Mouse (Mus musculus) megakaryocyte, embryonic 14.5 days (primary cell): ENCODE results near the gene Zfp36l2. TPM values are rescaled to one million over a fixed set of nuclear protein-coding genes. Genes with fewer than 3 reads are reported as not detected.

Source experiments
- H3K27me3 ChIP-seq: replicated peaks from 2 replicates; pipeline ENCODE3; 2012; ENCODE audit warnings: inconsistent platforms
- H3K36me3 ChIP-seq: replicated peaks from 2 replicates; pipeline ENCODE3; 2012; ENCODE audit warnings: low read length, inconsistent platforms, mixed read lengths
- H3K4me1 ChIP-seq: 2 replicates; pipeline ENCODE4 v1.6.1; 2012; ENCODE audit warnings: inconsistent platforms
- H3K4me3 ChIP-seq: replicated peaks from 2 replicates; pipeline ENCODE3; 2012; ENCODE audit warnings: moderate library complexity, mild to moderate bottlenecking, inconsistent platforms
- H3K9me3 ChIP-seq: 2 replicates; pipeline ENCODE4 v1.6.1; 2012; ENCODE audit warnings: inconsistent platforms
- FLI1 ChIP-seq: IDR thresholded peaks from 2 replicates; pipeline ENCODE4 v1.6.1; 2012; ENCODE audit warnings: low read length, inconsistent platforms, mixed read lengths
- GATA1 ChIP-seq: IDR thresholded peaks from 3 replicates; pipeline ENCODE4 v1.6.1; 2012; ENCODE audit warnings: mixed read lengths, low read length, inconsistent platforms, borderline replicate concordance
- polyA plus RNA-seq: library from polyadenylated mRNA; stranded (reverse); fragments of >175 nt; gene quantifications from 2 replicates; pipeline ENCODE4 v1.2.3, GENCODE M21; 2012; ENCODE audit warnings: low replicate concordance; ENCODE audit not compliant: insufficient read depth

The Zfp36l2 gene
- polyA plus RNA-seq, 1 experiment, result 174 TPM

- peaks cover 53% of the 10 kb centered on the region for H3K36me3 ChIP-seq
- H3K4me1 ChIP-seq, result peaks cover 55% of the 10 kb centered on the region
- no peaks in the 10 kb centered on the region for H3K27me3 ChIP-seq
- no peaks in the 10 kb centered on the region for H3K9me3 ChIP-seq
- TF ChIP-seq FLI1 (no peak), GATA1 (no peak)
- peak overlapping the region; percentile 99 for H3K4me3 ChIP-seq
These were observed 1.1 kb downstream of the Zfp36l2 start for GRCm38 (mm10) chr17:84186451-84187202.

DNA sequence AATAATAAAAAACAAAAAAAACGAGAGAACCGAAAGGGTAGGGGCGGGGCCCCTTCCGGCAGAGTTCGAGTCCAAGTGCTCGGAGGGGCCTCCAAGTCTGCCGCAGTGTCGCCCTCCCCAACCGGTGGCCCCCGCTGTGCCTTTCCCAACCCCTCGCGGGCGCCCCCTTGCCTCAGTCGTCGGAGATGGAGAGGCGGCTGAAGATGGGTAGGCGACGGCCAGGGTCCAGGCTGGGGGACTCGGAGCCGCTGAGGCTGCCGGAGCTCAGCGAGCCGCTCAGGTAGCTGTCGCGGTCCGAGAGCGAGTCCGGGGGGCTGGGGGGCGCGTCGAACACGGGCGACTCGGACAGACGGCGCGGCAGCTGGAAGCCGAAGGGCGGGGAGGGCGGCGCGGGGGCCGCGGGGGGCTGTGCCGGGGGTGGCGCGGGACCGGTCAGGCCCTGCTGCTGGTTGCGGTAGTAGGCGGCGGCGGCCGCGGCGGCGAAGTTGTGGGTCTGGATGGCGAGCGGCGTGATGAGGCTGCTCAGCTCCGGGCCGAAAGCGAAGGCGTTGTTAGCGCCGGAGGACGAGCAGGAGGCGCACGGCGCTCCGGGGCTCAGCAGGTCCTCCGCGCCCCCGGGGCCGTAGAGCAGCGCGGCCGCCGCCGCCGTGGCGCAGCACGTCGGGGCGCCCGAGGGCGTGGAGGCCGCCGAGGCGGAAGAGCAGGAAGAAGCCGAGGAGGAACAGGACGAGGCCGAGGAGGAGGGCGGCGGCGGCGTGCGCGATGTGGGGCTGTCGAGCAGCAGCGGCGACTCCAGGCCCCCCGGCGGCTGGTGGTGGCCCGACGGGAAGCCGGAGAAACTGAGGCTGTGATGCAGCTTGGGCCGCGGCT is 1.9 kb downstream of the Zfp36l2 start:
- peaks cover 56% of the 10 kb centered on the region for H3K4me1 ChIP-seq
- no peaks in the 10 kb centered on the region for H3K27me3 ChIP-seq
- no peaks in the 10 kb centered on the region for H3K9me3 ChIP-seq
- TF ChIP-seq GATA1, result no peak
- no peak for TF ChIP-seq FLI1
- peak overlapping the region; percentile 99 for H3K4me3 ChIP-seq
- H3K36me3 ChIP-seq, result peaks cover 47% of the 10 kb centered on the region

DNA sequence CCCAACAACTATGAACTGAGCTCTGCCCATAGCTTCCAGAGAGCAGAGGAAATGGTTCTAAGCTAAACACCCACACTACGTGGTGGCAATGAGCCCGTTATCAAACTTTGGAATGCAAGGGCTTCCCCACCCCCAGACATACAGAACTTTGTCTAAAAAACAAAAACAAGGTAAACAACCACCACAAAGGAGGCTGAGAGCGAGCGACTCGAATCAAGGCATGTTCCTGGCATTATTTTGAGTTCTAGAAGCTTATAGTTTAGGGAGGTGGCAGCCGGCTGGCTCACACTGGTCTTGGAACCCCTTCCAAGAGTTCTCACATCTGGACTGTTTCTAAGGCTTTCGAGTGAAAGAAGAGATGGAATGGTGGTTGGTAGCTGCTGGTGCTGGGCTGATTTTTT is 2.7 kb downstream of the Zfp36l2 start:
- peaks cover 42% of the 10 kb centered on the region for H3K36me3 ChIP-seq
- peaks cover 56% of the 10 kb centered on the region for H3K4me1 ChIP-seq
- TF ChIP-seq GATA1 (no peak), FLI1 (no peak)
- H3K9me3 ChIP-seq, result no peaks in the 10 kb centered on the region
- no peaks in the 10 kb centered on the region for H3K27me3 ChIP-seq
- H3K4me3 ChIP-seq, result peak overlapping the region; percentile 99

DNA sequence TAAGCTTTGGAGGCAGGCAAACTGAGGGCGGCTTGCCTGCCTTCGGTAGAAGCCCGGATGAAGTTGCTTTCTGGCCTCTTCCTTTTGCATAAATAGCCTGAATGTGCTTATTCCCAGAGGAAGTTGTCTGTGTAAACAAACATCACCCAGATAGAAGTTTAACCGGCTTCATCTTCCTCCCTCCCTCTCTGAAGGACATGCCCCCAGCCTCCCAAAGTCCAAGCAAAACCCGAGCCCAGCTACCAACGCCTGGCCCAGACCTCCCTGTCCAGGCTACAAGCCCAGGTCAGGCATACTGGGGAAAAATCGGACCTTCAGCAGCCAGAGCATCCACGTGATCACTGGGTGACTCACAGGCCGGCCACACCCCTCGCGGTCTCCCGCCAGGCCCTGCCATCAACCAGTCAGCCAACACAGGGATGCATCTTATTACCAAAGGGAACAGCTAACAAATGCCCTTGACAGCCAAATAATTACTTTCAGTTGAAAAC is 4.4 kb downstream of the Zfp36l2 start:
- TF ChIP-seq GATA1 (no peak), FLI1 (no peak)
- Histone ChIP-seq H3K4me1 (peaks cover 56% of the 10 kb centered on the region), H3K4me3 (peak overlapping the region; percentile 95), H3K36me3 (peaks cover 49% of the 10 kb centered on the region), H3K9me3 (no peaks in the 10 kb centered on the region), H3K27me3 (no peaks in the 10 kb centered on the region)

DNA sequence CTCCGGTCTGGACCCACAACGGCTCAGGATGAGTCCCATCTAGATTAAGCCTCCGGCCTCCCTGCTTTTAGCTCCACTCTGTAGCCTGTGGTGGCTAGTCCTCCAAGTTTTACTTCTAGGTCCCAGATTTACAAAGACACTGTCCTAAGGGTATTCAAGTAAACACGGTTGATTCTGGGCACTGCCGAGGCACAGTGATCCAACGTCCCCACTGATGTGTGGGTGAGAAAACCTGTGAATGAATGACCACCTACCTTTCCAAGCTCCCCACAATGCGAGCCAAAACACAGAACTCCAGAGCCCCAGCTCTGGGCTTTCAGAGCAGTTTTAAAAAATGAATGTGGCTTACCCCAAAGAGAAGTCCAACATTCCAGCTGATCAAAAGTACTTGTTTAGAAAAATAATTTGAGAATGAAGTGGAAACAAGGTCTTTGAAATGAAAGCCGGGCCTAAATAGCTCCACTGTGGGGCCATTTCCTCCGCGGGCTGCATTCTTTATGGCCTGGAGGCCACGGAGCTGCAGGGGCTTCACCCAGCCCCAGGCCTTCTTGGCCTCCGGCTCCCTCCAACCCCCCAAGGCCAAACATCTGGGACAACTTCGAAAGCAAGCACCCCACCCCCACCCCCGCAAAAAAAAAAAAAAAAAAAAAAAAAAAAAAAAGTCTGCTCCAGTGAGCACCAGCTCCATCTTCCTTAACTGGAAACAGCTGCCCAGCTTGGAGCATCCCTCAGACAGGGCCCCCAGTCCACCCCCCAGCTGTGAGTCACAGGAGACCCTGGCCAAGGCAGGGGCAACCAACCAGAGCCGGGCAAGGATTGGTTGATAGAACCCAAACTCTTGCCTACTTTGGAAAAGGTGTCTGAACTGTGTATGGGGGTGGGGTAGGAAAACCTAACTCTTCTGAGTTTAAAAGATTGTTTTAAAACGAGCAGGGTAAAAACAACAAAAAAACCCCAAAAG is 5.2 kb downstream of the Zfp36l2 start:
- H3K4me1 ChIP-seq, result peaks cover 60% of the 10 kb centered on the region
- no peaks in the 10 kb centered on the region for H3K9me3 ChIP-seq
- peaks cover 53% of the 10 kb centered on the region for H3K36me3 ChIP-seq
- TF ChIP-seq GATA1 (no peak), FLI1 (no peak)
- no peaks in the 10 kb centered on the region for H3K27me3 ChIP-seq
- peak overlapping the region; percentile 95 for H3K4me3 ChIP-seq

DNA sequence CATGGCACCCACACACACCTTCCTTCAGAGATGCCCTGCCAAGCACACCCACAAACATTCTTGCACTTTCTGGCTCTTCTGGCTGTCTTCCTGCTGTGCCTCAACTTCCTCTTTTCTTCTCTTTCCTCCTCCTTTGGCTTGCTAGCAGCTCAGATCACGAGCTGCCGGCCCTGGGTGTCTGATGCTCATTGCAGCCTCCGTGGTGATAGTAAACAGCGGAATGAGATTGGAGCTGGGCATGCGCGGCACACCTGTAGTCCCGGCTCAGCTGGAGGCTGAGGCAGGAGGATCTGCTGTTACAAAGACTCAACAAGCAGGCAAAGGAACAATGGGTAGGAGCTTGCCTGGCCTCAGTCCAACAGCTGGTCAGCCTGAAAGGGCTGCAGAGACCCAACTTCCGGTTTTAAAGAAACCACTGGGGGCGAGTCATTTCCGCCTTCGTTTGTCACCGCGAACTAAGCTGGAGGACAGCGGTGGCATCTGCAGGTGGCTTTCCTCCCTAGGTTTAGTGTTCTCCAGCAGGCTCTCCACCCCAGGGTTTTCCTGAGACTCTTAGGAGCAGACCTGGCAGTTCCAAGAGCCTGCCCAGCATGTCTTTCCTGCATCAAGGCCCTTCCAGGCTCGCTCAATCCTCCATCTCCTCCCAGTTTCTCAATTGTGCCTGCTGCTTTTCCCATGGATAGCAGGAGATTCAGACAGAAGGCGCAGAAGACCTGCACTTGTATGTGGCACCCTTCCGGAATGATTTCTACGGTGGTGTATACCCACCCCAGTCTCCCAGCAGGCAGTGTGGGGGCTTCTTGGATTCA is 6.0 kb downstream of the Zfp36l2 start:
- TF ChIP-seq FLI1 (peak; percentile 91), GATA1 (no peak)
- H3K36me3 ChIP-seq, result peaks cover 55% of the 10 kb centered on the region
- H3K4me1 ChIP-seq, result peaks cover 65% of the 10 kb centered on the region
- H3K4me3 ChIP-seq, result peak overlapping the region; percentile 95
- H3K9me3 ChIP-seq, result no peaks in the 10 kb centered on the region
- H3K27me3 ChIP-seq, result no peaks in the 10 kb centered on the region

- H3K9me3 ChIP-seq, result peaks cover 2% of the 10 kb centered on the region
- peaks cover 55% of the 10 kb centered on the region for H3K36me3 ChIP-seq
- TF ChIP-seq GATA1 (no peak), FLI1 (no peak)
- peaks cover 73% of the 10 kb centered on the region for H3K4me1 ChIP-seq
- H3K4me3 ChIP-seq, result peak overlapping the region; percentile 95
- no peaks in the 10 kb centered on the region for H3K27me3 ChIP-seq
These were observed 6.8 kb downstream of the Zfp36l2 start for GRCm38 (mm10) chr17:84180715-84181501.

GRCm38 (mm10) chr17:84179973-84180365 is 7.8 kb downstream of the Zfp36l2 start:
- H3K4me3 ChIP-seq, result peak overlapping the region; percentile 95
- no peaks in the 10 kb centered on the region for H3K27me3 ChIP-seq
- peaks cover 55% of the 10 kb centered on the region for H3K36me3 ChIP-seq
- peaks cover 11% of the 10 kb centered on the region for H3K9me3 ChIP-seq
- H3K4me1 ChIP-seq, result peaks cover 76% of the 10 kb centered on the region
- TF ChIP-seq FLI1, result no peak
- no peak for TF ChIP-seq GATA1
